Mouse (Mus musculus): ENCODE measurements around the gene 4930426L09Rik.
"Not testable (repeated sequence)": the region's sequence is repeated elsewhere in the genome, so short reads cannot be mapped to it uniquely, and the experiment has no call there.

Gene 4930426L09Rik

GRCm38 (mm10) chr2:18971564-18971963 is 26.6 kb upstream of the 4930426L09Rik start:
- no peak for DNase-seq

GRCm38 (mm10) chr2:18974882-18975645 is 23.1 kb upstream of the 4930426L09Rik start:
- DNase-seq = no peak

GRCm38 (mm10) chr2:18976175-18976574 is 22.0 kb upstream of the 4930426L09Rik start:
- no peak for DNase-seq

GRCm38 (mm10) chr2:18977201-18977805 is 20.8 kb upstream of the 4930426L09Rik start:
- no peak for DNase-seq

GRCm38 (mm10) chr2:18979046-18979445 is 19.1 kb upstream of the 4930426L09Rik start:
- no peak for DNase-seq

- DNase-seq = no peak
These were observed 18.5 kb upstream of the 4930426L09Rik start for GRCm38 (mm10) chr2:18979675-18980074.

- DNase-seq = no peak
These were observed 15.6 kb upstream of the 4930426L09Rik start for GRCm38 (mm10) chr2:18982581-18982980.

GRCm38 (mm10) chr2:18983546-18983945 is 14.6 kb upstream of the 4930426L09Rik start:
- DNase-seq = no peak

- DNase-seq = no peak
These were observed 13.9 kb upstream of the 4930426L09Rik start for GRCm38 (mm10) chr2:18984095-18984847.

- DNase-seq = no peak
These were observed 12.6 kb upstream of the 4930426L09Rik start for GRCm38 (mm10) chr2:18985506-18985905.

GRCm38 (mm10) chr2:18988885-18989284 is 9.3 kb upstream of the 4930426L09Rik start:
- DNase-seq = no peak

- DNase-seq = no peak
These were observed 5.3 kb upstream of the 4930426L09Rik start for GRCm38 (mm10) chr2:18992512-18993510.

GRCm38 (mm10) chr2:18996451-18997211 is 1.5 kb upstream of the 4930426L09Rik start:
- peak; percentile 12 for DNase-seq

GRCm38 (mm10) chr2:18997387-18997971 is 664 bp upstream of the 4930426L09Rik start:
- DNase-seq = peak; percentile 60

- no peak for DNase-seq
These were observed 1.3 kb downstream of the 4930426L09Rik start for GRCm38 (mm10) chr2:18999395-18999794.

- DNase-seq = no peak
These were observed 6.7 kb downstream of the 4930426L09Rik start for GRCm38 (mm10) chr2:19004801-19005200.

- no peak for DNase-seq
These were observed 8.0 kb downstream of the 4930426L09Rik start for GRCm38 (mm10) chr2:19006124-19006523.

- DNase-seq = no peak
These were observed 9.4 kb downstream of the 4930426L09Rik start for GRCm38 (mm10) chr2:19007580-19007979.

- not testable (repeated sequence) for DNase-seq
These were observed 12.4 kb downstream of the 4930426L09Rik start for GRCm38 (mm10) chr2:19010541-19010940.

GRCm38 (mm10) chr2:19011443-19011842 is 13.3 kb downstream of the 4930426L09Rik start:
- DNase-seq = no peak

GRCm38 (mm10) chr2:19016348-19016747 is 18.2 kb downstream of the 4930426L09Rik start:
- no peak for DNase-seq
